Mouse (Mus musculus): ENCODE results near the gene Olfr418. TPM values are rescaled to one million over a fixed set of nuclear protein-coding genes. Genes with fewer than 3 reads are reported as not detected.

Olfr418 gene
- polyA plus RNA-seq, 1 experiment from 2014 or later: not detected

Other genes starting within 250 kb of the Olfr418 start
- gene Olfr1408, start 128.6 kb upstream of the Olfr418 start, polyA plus RNA-seq (2016; fragmentation: Nextera tagmentation; extraction: Ambion mirVana): not detected in 2 replicates
- gene Olfr1406, start 75.4 kb upstream of the Olfr418 start, polyA plus RNA-seq (2016; fragmentation: Nextera tagmentation; extraction: Ambion mirVana): not detected in 2 replicates
- gene Olfr218, start 68.2 kb upstream of the Olfr418 start, polyA plus RNA-seq (2016; fragmentation: Nextera tagmentation; extraction: Ambion mirVana): not detected in 2 replicates
- not detected in 2 replicates for gene Olfr1404, start 53.6 kb upstream of the Olfr418 start, polyA plus RNA-seq (2016; fragmentation: Nextera tagmentation; extraction: Ambion mirVana)
- gene Fcer1a, start 38.8 kb upstream of the Olfr418 start, polyA plus RNA-seq (2016; fragmentation: Nextera tagmentation; extraction: Ambion mirVana): not detected in 2 replicates
- gene Mptx2, start 11.8 kb downstream of the Olfr418 start, polyA plus RNA-seq (2016; fragmentation: Nextera tagmentation; extraction: Ambion mirVana): not detected in 2 replicates
- gene Ackr1, start 67.7 kb downstream of the Olfr418 start, polyA plus RNA-seq (2016; fragmentation: Nextera tagmentation; extraction: Ambion mirVana): 10.4 and 11.3 TPM in 2 replicates
- gene Aim2, start 84.9 kb downstream of the Olfr418 start, polyA plus RNA-seq (2016; fragmentation: Nextera tagmentation; extraction: Ambion mirVana): 3.8 and 4.5 TPM in 2 replicates
- 36.0 and 41.8 TPM in 2 replicates for gene Cadm3, start 101.7 kb downstream of the Olfr418 start, polyA plus RNA-seq (2016; fragmentation: Nextera tagmentation; extraction: Ambion mirVana)
- gene Ifi206, start 225.0 kb downstream of the Olfr418 start, polyA plus RNA-seq (2016; fragmentation: Nextera tagmentation; extraction: Ambion mirVana): not detected in 2 replicates

Data from neural tube, embryonic 12.5 days (tissue).